Mouse (Mus musculus) urinary bladder, postnatal 36 days (tissue): ENCODE measurements around the gene Srprb.

Experiments used
- DNase-seq, 2 experiments: peaks; one replicate each; pipeline ENCODE4 v3.0.0; 2022; ENCODE audit warnings: low spot score in 2 of 2, mixed read lengths in 1 of 2

The Srprb gene

DNA sequence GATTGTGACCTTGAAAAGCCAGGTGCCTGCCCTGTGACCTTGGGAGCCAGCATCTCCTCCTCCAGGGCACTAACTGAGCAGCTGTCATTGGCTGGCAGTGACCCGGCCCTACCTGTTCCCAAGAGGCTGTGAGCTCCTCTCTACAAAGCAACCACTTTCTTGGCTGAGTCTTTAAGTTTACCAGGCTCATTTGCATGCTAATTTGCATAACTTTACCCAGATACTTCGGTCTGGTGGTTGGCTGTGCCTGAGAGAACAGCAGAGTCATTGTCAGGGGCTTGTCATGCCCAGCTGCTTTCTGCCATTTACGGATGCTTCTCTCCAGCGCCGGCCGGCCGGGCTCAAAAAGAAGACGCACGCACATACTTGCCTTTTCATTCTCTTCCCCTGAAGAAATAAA lies 55.2 kb downstream of the Srprb start:
- no peak for DNase-seq

DNA sequence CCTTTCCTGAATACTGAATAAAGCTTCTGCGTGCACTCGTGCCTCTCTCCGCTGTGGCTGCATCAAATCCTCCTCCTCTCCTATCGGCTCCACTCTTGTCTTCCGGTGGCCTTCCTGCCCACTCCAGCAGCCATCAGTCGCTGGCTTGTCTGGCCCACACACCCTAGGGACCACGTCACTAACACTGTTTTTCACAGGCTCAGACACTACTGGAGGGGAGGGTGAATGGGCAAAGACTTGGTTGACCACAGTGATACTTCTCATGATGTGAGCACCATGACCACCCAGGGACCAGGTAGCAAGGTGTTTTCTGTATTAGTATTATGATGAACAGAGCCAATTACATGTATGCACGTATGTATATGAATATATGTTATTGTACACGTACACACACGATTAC lies 55.7 kb downstream of the Srprb start:
- DNase-seq = no peak

DNA sequence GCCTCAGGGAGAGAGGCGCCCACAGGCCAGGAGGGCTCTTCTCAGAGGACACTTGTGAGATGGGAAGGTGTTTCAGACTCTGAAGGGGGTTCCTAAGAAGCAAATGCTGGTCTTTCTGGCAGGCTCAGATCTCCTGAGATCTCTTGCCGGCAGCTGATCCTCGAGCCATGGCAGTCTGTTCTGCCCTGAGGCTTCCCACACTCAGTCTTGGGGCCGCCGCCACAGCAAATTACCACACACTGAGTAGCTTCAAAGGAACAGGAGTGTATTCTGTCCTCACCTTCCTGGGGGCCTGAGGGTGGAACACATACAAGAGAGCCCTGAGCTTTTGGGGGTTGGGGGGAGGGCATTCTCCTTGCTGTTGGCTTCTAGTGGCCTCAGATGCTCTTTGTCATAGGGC lies 56.6 kb downstream of the Srprb start:
- no peak for DNase-seq

DNA sequence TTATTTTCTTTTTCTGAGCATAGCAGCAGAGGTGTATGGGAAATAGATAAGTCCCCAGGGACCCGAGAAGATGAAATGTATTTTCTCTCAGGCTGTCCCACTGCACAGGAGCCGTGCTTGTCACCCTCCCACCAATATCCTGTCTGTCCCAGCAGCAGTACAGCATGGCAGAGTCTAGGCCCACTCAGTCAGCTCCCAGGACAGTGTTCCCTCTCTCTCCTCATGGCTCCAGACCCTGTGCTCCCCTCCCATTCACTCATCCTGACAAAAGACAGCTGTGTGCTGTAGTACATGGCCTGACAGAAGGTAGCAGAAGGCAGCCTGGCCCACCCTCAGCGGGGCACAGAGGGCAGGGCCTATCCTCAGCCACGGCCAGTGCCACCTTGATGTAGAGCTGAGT lies 58.1 kb downstream of the Srprb start:
- no peak for DNase-seq

DNA sequence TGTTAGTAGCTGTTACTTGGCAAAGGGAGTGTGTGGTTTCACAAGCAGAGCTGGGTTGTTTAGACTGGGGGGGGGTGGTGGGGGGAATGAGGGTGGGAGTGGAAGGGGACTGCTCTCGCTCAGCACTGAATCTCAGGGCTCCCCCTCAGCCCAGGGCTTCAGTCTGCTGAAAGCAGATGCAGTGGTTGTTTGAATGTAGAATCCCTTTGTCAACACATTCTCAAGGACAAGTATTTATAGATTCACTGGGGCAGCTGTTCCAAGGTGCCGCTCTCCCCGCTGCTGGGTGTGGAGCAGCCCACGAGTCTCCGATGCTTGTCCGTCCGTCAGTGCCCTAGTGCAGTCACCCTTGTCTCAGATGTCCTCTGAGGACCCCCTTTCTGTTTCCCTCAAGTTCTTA lies 60.7 kb downstream of the Srprb start:
- no peak for DNase-seq

DNA sequence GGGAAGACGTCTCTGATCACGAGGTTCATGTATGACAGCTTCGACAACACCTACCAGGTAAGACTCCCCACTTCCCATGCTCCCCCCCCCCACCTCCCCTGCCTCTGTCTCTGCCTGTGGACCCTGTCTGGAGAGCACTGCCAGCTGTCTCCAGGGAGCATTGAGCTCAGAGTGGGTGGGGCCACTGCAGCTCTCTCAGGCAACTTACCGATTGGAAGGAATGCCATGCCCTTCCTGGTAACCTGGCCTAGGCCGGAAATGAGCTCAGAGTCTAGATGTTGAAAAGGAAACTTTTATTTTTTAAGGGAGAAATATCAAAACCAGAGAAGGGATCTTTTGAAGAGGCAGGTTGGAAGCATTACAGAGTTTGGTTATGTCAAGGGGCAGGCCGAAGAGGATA lies 61.6 kb downstream of the Srprb start:
- DNase-seq = no peak

DNA sequence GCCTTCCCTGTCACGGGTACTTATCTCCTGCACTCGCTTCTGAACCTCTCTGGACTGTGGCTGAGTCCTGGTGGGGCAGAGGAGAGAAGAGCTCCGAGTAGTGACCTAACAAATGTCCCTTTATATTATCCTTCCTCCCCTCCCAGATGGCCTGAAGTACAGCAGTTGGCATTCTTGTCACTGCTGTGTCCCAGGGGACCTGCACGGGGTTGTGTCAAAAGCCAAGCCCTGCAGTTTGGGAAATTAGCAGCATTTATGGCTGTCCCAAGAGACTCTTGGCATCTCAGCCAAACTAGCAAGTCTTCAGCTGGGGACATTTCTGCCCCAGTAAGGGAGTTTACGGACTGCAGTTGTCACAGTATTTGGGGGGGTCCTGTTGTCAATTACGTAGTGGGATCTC lies 62.5 kb downstream of the Srprb start:
- peak in 1 of 2 experiments; percentile 22 for DNase-seq
